Mouse (Mus musculus) kidney, embryonic 15.5 days (tissue): ENCODE data around the gene Pdzd4. TPM values are rescaled to one million over a fixed set of nuclear protein-coding genes. Genes with fewer than 3 reads are reported as not detected.

Experiments
- ATAC-seq: fragments of 200-750 bp; cut with Nextera tagmentation; replicated peaks from 2 replicates; pipeline ENCODE4 v1.8.0; 2017; ENCODE audit warnings: moderate TSS enrichment; ENCODE audit not compliant: low FRiP score
- H3K27ac ChIP-seq: fragments of 300-500 bp; sonication (generic); 2 replicates; pipeline ENCODE4 v1.5.1; 2015; ENCODE audit warnings: mild to moderate bottlenecking, inconsistent platforms
- H3K27me3 ChIP-seq: fragments of 300-500 bp; sonication (generic); 2 replicates; pipeline ENCODE4 v1.6.1; 2015; ENCODE audit warnings: inconsistent platforms
- H3K36me3 ChIP-seq: fragments of 300-500 bp; sonication (generic); 2 replicates; pipeline ENCODE4 v1.6.1; 2015; ENCODE audit warnings: inconsistent platforms
- H3K4me1 ChIP-seq: fragments of 300-500 bp; sonication (generic); 2 replicates; pipeline ENCODE4 v1.6.1; 2015; ENCODE audit warnings: inconsistent platforms
- H3K4me2 ChIP-seq: fragments of 300-500 bp; sonication (generic); 2 replicates; pipeline ENCODE4 v1.6.1; 2015; ENCODE audit warnings: moderate library complexity, mild to moderate bottlenecking, inconsistent platforms
- H3K4me3 ChIP-seq: fragments of 300-500 bp; sonication (generic); replicated peaks from 2 replicates; pipeline ENCODE4 v1.5.1; 2015; ENCODE audit warnings: mild to moderate bottlenecking, inconsistent platforms
- H3K9ac ChIP-seq: fragments of 300-500 bp; sonication (generic); 2 replicates; pipeline ENCODE4 v1.6.1; 2015; ENCODE audit warnings: mild to moderate bottlenecking, inconsistent platforms
- H3K9me3 ChIP-seq: fragments of 300-500 bp; sonication (generic); replicated peaks from 2 replicates; pipeline ENCODE4 v1.6.1; 2016; ENCODE audit warnings: inconsistent platforms
- WGBS: fragments of 180-500 bp; shearing (Covaris S2); methylation state at CpG from one replicate; pipeline ENCODE4 v1.1.7; 2015; ENCODE audit warnings: mixed read lengths; 5-methylcytosine and 5-hydroxymethylcytosine counted together
- polyA plus RNA-seq: library from polyadenylated mRNA; unstranded; fragments of >200 nt; fragmentation: Nextera tagmentation; extraction: Ambion mirVana; gene quantifications from 2 replicates; pipeline ENCODE4 v1.2.1, GENCODE M21; 2015

The Pdzd4 gene
- polyA plus RNA-seq = 0.80 and 0.92 TPM in 2 replicates

DNA sequence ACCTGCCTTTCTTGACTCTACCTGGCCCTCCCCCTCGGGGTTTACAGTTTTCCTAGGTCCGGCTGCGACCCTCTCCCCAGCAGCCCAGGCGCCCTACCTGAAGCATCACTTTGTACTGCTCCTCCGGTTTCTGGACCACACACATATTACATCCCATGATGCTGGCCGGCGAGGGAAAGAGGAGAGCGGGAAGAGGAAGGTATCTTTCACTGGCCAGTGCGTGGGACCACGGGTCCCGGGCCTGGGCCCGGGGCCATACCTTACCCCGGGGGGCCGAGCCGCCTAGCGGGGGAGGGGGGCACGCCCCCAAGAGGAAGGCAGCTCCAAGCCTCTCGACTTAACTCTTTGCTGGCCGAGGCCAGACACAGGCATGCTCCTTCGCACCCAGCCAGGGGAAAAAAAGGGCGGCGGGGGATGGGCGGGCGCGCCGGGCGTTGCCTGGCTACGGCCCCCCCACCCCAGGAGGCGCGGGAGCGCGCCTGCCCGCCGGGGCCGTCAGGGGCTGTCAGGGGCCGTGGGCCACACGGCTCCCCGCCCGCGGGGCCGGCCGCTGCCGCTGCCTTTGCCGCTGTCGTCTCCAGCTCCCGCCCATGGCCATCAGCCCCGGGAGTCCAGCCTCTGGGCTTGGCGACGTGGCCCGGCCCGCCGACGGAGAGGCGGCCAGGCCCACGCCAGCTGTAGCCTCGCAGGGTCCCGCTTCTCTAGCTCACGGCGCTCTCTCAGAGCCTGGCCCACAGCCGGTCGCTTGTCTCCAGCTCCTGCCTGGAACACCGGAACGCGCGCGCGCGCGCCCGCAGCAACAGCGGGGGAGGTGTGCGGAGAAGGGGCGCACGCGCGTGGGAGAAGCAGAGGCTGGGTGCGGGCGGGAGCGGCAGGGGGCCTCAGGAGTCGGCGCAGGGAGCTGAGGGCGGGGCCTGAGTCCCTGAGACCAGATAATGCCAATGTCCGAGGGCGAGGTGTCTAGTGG is at the start of gene Pdzd4:
Gene Pdzd4 (minus strand): TSS at position 785 of the 967 bp plus-strand sequence.
- ATAC-seq = peak; percentile 85
- WGBS = 20% methylated on average over 78 of the region's 84 CpGs
- H3K4me3 ChIP-seq = peak within 1 kb of the TSS; percentile 64
- H3K27ac ChIP-seq = peak within 1 kb of the TSS; percentile 62; the same call in 1 of the 2 replicates
- H3K9me3 ChIP-seq = no peaks in the 10 kb centered on the region
- no peaks in the 10 kb centered on the region for H3K36me3 ChIP-seq
- H3K9ac ChIP-seq = peak within 1 kb of the TSS; percentile 65
- peaks cover 33% of the 10 kb centered on the region for H3K27me3 ChIP-seq
- peaks cover 7% of the 10 kb centered on the region; the same call in 1 of the 2 replicates for H3K4me1 ChIP-seq
- H3K4me2 ChIP-seq = peak within 1 kb of the TSS; percentile 80

- H3K9me3 ChIP-seq = no peaks in the 10 kb centered on the region
- no peak overlapping the region for H3K4me3 ChIP-seq
- H3K27ac ChIP-seq = no peak overlapping the region
- no peaks in the 10 kb centered on the region for H3K4me1 ChIP-seq
- 58% methylated on average over 1 of the region's 1 CpGs for WGBS
- no peaks in the 10 kb centered on the region; the same call in 1 of the 2 replicates for H3K27me3 ChIP-seq
- no peak overlapping the region for H3K9ac ChIP-seq
- no peak for ATAC-seq
- no peak overlapping the region for H3K4me2 ChIP-seq
- H3K36me3 ChIP-seq = no peaks in the 10 kb centered on the region
These were observed 47.2 kb upstream of the Pdzd4 start for GRCm38 (mm10) chrX:73871956-73872355.

DNA sequence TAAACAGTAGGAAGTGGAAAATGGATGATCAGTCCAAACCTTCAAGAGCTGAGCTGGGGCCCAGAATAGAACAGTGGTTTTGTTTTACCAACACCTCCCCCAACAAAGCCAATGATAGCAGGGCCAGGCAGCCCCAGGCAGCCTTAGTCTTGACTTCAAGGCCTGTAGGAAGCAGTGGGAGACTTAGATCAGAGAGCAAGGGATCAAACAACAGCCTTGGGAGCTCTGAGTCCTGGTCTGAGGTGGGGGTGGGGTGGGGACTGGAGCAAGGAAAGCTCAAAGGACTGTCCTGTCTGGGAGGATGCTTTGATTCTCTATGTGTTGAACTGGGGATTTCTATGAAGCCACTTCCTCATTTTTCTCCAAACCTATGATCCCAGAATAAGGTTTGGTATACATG is 46.7 kb upstream of the Pdzd4 start:
- H3K4me3 ChIP-seq = no peak overlapping the region
- no peaks in the 10 kb centered on the region for H3K4me1 ChIP-seq
- no peak for ATAC-seq
- no peaks in the 10 kb centered on the region; the same call in 1 of the 2 replicates for H3K27me3 ChIP-seq
- H3K9me3 ChIP-seq = no peaks in the 10 kb centered on the region
- H3K4me2 ChIP-seq = no peak overlapping the region
- no peak overlapping the region for H3K27ac ChIP-seq
- H3K9ac ChIP-seq = no peak overlapping the region
- H3K36me3 ChIP-seq = no peaks in the 10 kb centered on the region

GRCm38 (mm10) chrX:73869334-73869733 is 44.6 kb upstream of the Pdzd4 start:
- no peak for ATAC-seq
- Histone ChIP-seq H3K4me3 (no peak overlapping the region), H3K9ac (no peak overlapping the region), H3K9me3 (no peaks in the 10 kb centered on the region), H3K4me1 (no peaks in the 10 kb centered on the region), H3K36me3 (no peaks in the 10 kb centered on the region), H3K27ac (no peak overlapping the region), H3K4me2 (no peak overlapping the region), H3K27me3 (no peaks in the 10 kb centered on the region; the same call in 1 of the 2 replicates)
- WGBS = 12% methylated on average over 5 of the region's 5 CpGs

GRCm38 (mm10) chrX:73867852-73868251 is 43.1 kb upstream of the Pdzd4 start:
- Histone ChIP-seq H3K4me1 (no peaks in the 10 kb centered on the region), H3K27ac (no peak overlapping the region), H3K9ac (no peak overlapping the region), H3K36me3 (no peaks in the 10 kb centered on the region), H3K27me3 (no peaks in the 10 kb centered on the region; the same call in 1 of the 2 replicates), H3K4me2 (no peak overlapping the region), H3K4me3 (no peak overlapping the region), H3K9me3 (no peaks in the 10 kb centered on the region)
- 75% methylated on average over 1 of the region's 1 CpGs for WGBS
- ATAC-seq = no peak

GRCm38 (mm10) chrX:73867256-73867655 is 42.5 kb upstream of the Pdzd4 start:
- Histone ChIP-seq H3K27me3 (no peaks in the 10 kb centered on the region; the same call in 1 of the 2 replicates), H3K4me2 (no peak overlapping the region), H3K36me3 (no peaks in the 10 kb centered on the region), H3K9ac (no peak overlapping the region), H3K9me3 (no peaks in the 10 kb centered on the region), H3K4me3 (no peak overlapping the region), H3K4me1 (no peaks in the 10 kb centered on the region), H3K27ac (no peak overlapping the region)
- ATAC-seq = no peak
- 40% methylated on average over 3 of the region's 3 CpGs for WGBS

GRCm38 (mm10) chrX:73864692-73865091 is 39.9 kb upstream of the Pdzd4 start:
- Histone ChIP-seq H3K27me3 (no peaks in the 10 kb centered on the region; the same call in 1 of the 2 replicates), H3K36me3 (no peaks in the 10 kb centered on the region), H3K9me3 (no peaks in the 10 kb centered on the region), H3K4me3 (no peak overlapping the region), H3K4me2 (no peak overlapping the region), H3K27ac (no peak overlapping the region), H3K9ac (no peak overlapping the region), H3K4me1 (no peaks in the 10 kb centered on the region)
- no peak for ATAC-seq
- 49% methylated on average over 3 of the region's 3 CpGs for WGBS

DNA sequence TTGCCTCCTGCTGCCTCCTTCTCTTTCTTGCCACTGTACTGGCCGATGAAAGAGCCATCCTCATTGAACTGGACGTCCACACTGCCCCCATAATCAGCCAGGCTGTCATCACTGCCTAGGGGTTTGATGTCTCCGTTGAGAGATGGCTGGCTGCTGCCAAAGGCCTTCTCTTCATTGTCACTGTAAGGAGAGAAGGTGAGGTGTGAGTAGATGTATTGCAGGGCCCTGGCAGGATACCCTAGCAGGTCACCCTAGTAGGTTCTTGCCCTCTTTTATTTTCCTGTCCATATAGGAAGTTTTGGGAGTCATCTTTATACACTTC is 30.3 kb upstream of the Pdzd4 start:
- H3K27me3 ChIP-seq = peaks cover 5% of the 10 kb centered on the region; the same call in 1 of the 2 replicates
- no peak overlapping the region for H3K4me2 ChIP-seq
- no peaks in the 10 kb centered on the region for H3K4me1 ChIP-seq
- no peaks in the 10 kb centered on the region for H3K9me3 ChIP-seq
- no peak overlapping the region for H3K27ac ChIP-seq
- WGBS = 59% methylated on average over 3 of the region's 3 CpGs
- no peak overlapping the region for H3K4me3 ChIP-seq
- no peaks in the 10 kb centered on the region for H3K36me3 ChIP-seq
- ATAC-seq = no peak
- H3K9ac ChIP-seq = no peak overlapping the region

DNA sequence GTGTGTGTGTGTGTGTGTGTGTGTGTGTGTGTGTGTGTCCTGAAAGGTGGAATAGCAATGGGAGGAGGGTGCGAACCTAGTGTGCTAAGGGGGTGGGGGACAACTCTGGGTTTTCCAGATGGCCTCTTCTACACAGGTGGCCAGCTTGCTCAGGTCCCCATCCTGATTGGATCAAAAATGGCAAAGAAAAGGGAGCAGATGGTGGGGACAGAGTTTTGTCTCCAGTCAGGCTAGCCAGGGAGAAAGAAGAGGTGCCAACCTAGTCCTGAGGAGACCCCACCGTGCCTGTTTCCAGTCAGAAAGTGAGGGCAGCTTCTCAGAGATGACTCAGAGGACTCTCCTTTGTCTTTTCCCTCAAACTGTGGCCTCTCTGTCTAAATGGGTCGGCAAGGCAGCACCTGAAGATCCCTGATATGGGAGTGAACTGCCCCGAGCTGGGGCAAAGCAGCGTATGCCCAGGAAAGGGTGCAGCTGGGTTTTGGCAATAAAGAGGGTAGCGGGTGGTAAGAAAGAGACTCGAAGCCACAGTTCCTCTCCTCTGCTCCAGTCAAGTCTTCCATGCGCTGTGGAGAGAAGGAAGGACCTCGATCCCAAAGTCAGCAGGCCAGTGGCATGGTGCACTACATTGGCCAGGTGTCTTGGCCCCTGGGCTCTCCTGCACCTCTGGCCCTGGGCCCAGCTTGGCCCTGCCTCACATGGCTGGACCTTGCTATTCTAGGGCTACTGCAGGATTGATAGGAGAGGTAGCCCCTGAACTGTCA is 29.7 kb upstream of the Pdzd4 start:
- WGBS = 83% methylated on average over 9 of the region's 9 CpGs
- Histone ChIP-seq H3K4me2 (no peak overlapping the region), H3K9me3 (no peaks in the 10 kb centered on the region), H3K4me3 (no peak overlapping the region), H3K27ac (no peak overlapping the region), H3K27me3 (peaks cover 5% of the 10 kb centered on the region; the same call in 1 of the 2 replicates), H3K4me1 (no peaks in the 10 kb centered on the region), H3K36me3 (no peaks in the 10 kb centered on the region), H3K9ac (no peak overlapping the region)
- ATAC-seq = no peak

GRCm38 (mm10) chrX:73836691-73837090 is 11.9 kb upstream of the Pdzd4 start:
- Histone ChIP-seq H3K4me2 (no peak overlapping the region), H3K27ac (no peak overlapping the region), H3K4me1 (no peaks in the 10 kb centered on the region), H3K9me3 (no peaks in the 10 kb centered on the region), H3K27me3 (peaks cover 7% of the 10 kb centered on the region; the same call in 1 of the 2 replicates), H3K36me3 (no peaks in the 10 kb centered on the region), H3K4me3 (no peak overlapping the region), H3K9ac (no peak overlapping the region)
- WGBS = 75% methylated on average over 3 of the region's 3 CpGs
- no peak for ATAC-seq

GRCm38 (mm10) chrX:73835731-73836130 is 11.0 kb upstream of the Pdzd4 start:
- Histone ChIP-seq H3K27ac (no peak overlapping the region), H3K4me3 (no peak overlapping the region), H3K4me1 (no peaks in the 10 kb centered on the region), H3K27me3 (peaks cover 7% of the 10 kb centered on the region; the same call in 1 of the 2 replicates), H3K36me3 (no peaks in the 10 kb centered on the region), H3K4me2 (no peak overlapping the region), H3K9ac (no peak overlapping the region), H3K9me3 (no peaks in the 10 kb centered on the region)
- no peak for ATAC-seq
- 96% methylated on average over 1 of the region's 1 CpGs for WGBS

DNA sequence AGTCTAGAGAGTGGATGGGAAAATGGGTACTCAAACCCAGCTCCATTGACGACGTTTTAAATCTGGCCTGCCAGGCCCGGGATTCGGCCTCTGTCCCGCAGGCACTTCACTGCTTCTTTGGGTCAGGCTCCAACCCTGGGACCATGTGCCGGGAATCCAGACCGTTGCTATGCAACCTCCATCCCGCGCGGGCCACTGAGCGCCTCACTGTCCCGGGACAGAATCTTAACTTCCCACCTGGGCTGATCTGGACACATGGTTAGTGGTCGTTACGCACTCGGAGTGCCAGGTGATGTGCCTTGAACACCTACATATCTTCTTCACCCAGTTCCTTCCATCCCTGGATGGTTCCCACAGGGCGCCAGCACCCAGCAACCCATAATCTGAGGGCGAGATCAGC is 1.0 kb downstream of the Pdzd4 start:
- WGBS = 28% methylated on average over 17 of the region's 17 CpGs
- H3K4me2 ChIP-seq = peak overlapping the region; percentile 80
- H3K27ac ChIP-seq = no peak overlapping the region
- H3K4me3 ChIP-seq = peak overlapping the region; percentile 64
- H3K36me3 ChIP-seq = no peaks in the 10 kb centered on the region
- H3K9ac ChIP-seq = peak overlapping the region; percentile 65; the same call in 1 of the 2 replicates
- peak; percentile 57 for ATAC-seq
- H3K27me3 ChIP-seq = peaks cover 33% of the 10 kb centered on the region
- H3K4me1 ChIP-seq = peaks cover 7% of the 10 kb centered on the region; the same call in 1 of the 2 replicates
- no peaks in the 10 kb centered on the region for H3K9me3 ChIP-seq
